Mouse (Mus musculus) testis, adult 2 months (tissue): ENCODE data around the gene Prmt7.

ENCODE experiments used
- CTCF ChIP-seq: fragments of 200-500 bp; IDR thresholded peaks from 2 replicates; pipeline ENCODE4 v1.5.1; 2012; ENCODE audit warnings: low read depth, mild to moderate bottlenecking, inconsistent platforms, low read length, moderate library complexity; ENCODE audit not compliant: control insufficient read depth, insufficient read depth, insufficient replicate concordance
- POLR2A ChIP-seq: fragments of 200-500 bp; IDR thresholded peaks from 2 replicates; pipeline ENCODE4 v1.6.1; 2012; ENCODE audit warnings: low read depth, mild to moderate bottlenecking, inconsistent platforms, low read length, moderate library complexity; ENCODE audit not compliant: control insufficient read depth

- TF ChIP-seq CTCF = no peak
- no peak for TF ChIP-seq POLR2A
Observed at GRCm38 (mm10) chr8:106259579-106260255, 49.0 kb downstream of the Prmt7 start.
